Mouse (Mus musculus): ENCODE measurements around the gene Ndufs1.
A peak's percentile ranks its signal among the peaks of the same experiment; 100 is the strongest.

The Ndufs1 gene

DNA sequence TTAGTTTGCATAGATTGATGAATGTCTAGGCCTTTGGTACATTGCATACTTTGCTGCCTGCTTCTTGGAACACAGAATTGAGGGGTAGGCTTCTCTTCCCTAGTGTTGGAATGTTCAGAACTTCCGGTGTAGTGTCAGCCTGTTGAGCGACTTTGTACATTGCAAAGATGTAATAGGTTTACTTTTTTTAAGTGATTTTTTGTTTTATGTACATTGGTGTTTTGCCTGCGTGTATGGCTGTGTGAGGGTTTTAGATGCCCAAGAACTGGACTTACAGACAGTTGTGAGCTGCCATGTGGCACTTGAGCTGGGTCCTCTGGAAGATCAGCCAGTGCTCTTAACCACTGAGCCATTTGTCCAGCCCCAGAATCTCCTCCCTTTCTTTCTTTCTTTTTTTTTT is 61.1 kb downstream of the Ndufs1 start:
- no peak for DNase-seq (ENCODE audit: low spot score)

DNA sequence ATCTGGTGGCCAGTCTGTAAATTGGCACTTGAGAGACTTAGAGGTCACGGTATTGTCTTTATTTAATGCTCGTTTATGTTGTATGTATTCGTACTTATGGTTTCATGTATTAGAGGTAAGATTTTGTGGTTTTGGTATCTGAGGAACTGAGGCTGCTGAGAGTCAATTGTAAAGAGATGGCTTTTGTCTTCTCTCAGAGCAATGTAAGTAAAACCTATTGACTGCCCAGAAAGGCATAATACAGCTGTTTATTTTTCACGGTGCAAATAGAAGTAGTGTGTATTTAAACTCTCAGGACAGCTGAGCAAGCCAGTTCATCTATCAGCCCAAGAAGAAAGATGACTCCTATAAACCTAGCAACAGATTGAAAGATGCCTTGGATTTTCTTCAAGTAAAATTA is 61.5 kb downstream of the Ndufs1 start:
- DNase-seq (ENCODE audit: low spot score): no peak

DNA sequence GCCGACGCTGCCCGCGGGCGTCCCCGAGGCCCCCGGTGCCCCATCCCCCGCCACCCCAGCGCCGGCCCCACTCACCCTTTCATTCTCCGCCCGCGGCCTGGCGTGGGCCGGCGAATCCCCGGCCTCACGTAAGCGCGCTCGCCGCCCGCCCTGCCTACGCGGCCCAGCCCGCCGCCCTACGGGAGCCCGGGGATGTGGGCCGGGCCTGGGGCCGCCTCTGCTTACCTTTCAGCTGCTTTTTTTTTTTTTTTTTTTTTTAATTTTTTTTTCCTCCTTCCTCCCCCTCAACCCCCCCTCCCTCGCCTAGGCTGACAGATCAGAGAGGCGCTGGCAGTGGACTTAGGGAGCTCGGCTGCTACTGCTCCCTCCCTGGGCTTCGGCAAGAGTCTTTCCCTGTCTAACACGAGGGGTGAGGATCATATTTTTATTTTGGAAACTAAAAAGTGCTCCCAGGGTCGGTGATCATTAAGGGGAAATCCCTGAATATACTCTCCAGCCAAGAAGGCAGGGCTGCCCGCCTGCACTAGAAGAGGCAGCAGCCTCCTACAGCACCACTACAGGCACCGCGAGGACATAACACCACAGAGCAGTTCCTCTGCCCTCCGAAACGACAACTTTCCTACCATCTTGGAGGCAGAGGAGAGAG is 62.4 kb downstream of the Ndufs1 start, which contains the start of gene Ino80d:
TSS of gene Ino80d (minus strand) at position 532 of the 646 bp plus-strand sequence.
- peak; percentile 87 for DNase-seq (ENCODE audit: low spot score)

DNA sequence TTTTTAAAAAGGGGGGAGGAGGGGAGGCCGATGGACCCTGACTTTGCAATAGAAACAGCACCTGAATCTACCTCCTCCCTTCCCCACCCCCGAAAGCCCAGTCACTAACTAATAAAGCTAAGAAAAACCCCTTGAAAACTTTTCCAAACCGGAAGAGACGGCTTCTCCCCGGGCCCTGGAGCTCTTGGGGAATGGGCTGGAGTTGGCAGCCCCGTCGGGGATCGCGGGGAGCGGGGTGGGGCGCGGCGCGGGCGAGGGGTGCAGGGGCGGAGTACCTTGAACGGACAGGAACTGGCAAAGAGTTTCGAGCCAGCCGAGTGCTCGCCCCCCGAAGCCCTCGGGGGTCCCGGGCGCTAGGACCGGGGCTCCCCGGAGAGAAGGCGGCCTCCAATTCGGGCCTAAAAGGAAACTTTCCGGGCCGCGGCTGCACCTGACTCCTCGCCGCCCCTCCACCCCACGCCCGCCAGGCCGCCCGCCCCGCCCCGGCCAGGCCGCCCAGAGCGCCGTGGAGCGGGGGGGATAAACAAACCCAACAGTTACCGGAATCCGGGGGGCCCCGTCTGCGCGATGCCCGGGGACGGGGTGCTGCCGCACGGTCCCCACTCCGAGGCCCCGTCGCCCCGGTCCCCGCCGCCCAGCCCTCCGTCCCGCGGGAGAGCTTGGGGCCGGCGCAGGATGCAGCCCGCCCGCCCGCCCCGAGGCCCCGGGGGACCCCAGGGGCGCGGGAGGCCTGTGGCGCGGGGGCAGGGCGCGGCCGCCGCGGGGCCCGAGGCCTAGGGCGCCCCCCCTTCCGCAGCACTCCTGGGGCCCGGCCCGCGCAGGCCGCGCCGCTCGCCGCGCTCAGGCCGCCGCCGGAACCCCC is 63.1 kb downstream of the Ndufs1 start:
- peak; percentile 36 for DNase-seq (ENCODE audit: low spot score)

DNA sequence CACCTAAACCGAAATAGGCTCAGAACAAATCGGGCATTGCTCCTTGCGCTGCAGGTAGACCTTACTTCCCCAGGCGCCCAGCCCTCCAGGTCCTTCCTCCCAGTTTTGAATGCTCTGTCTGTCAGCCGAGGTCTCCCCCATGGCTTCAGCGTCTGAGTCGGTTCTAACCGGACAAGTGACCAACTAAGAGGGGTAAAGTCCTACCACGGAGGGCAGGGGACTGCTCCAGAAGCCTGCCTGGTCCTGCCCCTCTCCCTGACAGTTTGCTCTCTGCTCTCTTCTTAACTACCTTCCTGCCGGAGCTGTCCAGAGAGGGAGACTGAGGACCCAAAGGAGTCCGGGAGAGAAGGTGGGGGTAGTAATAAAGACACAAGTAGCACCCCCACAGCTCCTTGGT is 63.8 kb downstream of the Ndufs1 start:
- no peak for DNase-seq (ENCODE audit: low spot score)

DNA sequence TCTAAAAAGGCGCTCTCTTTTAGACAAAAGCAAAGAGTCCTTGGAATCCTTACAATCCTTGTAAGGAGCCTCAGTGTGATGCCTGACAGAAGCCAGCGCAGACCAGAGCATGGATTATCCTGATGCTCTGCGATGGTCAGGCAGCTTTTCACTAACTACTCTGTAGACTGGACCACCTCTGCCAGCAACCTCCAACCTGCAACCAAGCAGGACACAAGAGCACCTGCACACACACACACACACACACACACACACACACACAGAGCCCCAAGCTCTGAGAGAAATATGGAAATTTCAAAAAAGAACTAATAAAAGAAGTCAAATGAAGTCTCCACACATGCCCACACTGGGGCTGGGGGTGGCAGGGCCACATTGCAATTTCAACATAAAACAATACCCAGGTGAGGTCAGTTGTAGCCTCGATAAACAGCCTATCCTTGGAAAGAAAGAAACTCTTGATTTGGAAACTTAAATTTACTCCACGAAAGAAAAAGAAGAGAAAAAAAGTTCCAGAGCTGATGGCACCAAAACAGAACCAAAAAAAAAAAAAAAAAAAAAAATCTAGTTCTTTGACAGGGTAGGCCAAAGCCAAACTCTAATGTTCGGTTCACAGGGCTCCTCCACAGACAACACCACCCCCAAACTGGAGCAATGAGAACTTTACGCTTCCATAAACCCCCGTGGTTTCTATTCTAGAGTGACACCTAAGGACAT is 64.3 kb downstream of the Ndufs1 start:
- DNase-seq (ENCODE audit: low spot score): no peak

DNA sequence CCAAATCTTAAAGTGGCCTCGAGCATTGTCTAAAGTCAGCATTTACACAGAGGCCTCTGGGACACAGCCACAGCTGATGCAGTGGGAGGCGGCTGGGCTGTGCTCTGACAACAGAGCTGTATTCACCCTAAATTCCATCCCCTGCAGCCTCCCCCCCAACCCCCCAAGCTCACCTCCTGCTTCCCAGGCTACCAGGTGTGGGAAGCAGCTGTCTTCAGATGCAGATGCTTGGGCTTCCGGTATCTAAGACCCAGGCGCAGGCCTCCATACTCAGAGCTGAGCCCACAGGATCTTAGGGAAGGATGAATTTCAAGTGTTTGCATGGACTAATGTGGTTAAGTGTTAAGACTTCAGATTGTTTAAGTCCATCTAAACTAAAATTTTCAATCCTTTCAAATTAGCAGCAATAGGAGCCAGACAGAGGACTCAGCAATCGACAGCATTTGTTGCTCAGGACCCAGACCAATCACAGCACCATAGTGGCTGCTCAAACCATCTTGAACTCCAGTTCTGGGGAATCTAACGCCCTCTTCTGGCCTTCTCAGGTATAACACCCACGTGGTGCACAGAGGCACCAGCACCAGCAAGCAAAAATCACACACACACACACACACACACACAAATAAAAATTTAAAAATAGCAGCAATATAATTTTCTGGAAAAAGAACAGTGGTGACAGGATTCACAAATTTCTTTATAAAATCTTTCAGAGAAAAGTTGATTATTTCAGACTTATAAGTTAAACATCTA is 65.9 kb downstream of the Ndufs1 start:
- no peak for DNase-seq (ENCODE audit: low spot score)

DNA sequence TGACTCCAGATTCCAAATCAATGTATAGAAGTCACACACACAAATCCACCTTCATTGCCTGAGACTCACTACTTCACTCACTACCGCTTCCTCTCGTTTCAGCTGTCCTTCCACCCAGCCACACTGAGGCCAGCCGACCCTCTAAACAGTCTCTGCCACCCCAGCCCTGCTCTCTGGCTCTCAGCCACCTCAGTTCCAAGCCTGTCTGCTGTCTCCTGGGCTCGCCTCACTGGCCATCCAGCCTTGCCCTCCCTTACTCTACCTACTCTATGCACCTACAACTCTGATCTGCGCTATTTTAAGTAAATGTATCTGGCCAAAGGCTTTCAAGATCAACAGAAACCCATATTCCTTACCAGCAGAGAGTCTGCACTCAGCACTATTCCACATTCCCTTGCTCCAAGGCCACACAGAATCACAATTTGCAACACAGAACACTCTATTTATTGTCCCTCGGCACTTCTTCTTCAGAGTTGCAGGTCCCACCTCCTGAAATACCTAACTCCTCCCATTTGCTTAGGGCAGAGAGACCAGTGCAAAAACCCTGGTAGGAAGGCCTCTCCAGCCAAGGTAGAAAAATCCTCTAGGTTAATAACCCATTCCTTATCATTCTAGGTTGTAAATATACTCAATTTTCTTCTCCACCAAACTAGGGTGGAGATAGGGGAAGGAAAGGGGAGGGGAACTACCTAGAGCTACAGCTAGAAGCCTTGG is 68.9 kb downstream of the Ndufs1 start:
- DNase-seq (ENCODE audit: low spot score): no peak

DNA sequence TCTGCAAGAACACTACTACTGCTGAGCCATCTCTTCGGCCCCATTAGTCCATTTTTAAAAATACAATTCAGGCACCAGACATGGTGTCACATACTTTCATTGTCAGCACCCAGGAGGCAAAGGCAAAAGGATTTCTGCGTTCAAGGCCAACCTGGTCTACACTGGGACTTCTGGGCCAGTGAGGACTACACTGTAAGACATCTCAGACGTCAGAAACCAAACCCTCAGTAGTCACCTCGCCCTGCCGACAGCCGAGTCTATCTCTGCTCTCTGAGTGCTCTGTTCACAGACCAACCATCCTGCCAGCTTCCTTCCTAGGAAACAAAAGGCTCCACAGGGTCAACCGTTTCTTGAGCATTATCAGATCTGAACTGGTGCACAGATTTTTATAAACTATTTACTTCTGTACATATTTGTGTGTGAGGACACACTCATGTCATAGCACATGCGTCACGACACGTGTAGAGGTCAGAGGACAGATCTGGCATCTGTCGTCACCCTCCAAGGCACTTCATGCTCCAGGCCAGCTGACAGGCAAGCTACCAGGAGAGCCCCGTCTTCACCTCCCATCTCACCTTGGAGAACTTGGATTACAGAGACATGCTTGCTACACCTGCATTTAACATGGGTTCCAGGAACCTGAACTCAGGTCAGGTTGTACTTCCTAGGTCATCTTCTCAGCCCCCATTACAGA is 73.7 kb downstream of the Ndufs1 start:
- DNase-seq (ENCODE audit: low spot score): no peak

DNA sequence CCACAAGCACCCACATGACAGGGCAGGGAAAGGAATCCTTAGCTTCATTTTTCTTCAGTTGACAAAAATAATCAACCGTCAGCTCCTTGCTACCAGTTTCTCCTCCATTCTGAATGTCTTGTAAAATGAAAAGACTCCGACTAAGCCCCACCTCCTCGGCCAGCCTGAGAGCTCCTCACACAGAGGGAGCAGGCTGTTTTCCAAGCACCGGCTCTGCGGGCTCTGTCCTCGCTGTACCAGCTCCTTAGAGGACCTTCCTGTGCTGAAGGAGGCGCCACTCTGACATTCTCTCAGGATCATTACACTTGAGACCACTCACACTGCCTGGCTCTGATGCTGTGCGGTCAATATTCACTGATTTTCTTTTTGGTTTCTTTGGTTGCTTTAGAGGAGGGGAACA is 76.4 kb downstream of the Ndufs1 start:
- DNase-seq (ENCODE audit: low spot score): no peak

DNA sequence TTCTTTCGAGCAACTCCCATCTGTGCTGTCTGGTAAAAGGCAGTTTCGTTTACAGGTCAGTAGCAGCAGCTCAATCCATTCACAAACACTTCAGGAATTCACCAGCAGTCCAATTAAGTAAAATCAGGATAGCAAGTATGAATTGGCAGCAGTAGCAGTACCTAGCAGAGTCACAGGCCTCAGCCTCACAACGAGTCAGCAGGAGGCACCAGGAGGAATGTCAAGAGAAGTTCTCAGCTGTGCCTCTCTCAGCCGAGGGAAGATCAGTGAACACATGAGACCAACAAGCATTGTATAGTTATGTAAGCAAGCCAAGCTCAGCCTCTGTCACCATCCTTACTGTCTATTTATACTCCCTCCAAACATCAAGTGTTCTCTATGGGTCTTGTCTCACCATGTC is 77.8 kb downstream of the Ndufs1 start:
- no peak for DNase-seq (ENCODE audit: low spot score)

DNA sequence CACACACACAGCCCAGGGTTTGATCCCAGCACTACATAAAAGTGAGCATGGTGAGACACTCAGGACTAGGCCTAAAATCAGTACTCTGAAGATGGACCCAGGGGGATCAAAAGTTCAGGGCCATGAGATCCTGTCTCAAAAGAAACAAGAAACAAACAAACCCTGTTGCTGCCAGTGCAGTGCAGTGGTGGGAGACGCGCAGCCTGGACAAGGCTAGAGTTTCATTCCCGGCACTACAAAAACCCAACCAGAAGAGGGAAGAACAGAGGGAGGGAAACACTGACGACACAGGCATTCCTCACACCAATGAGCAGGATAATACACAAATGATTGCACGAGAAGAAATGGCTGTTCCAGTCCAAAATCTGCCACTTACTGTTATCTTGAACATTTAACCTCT is 80.6 kb downstream of the Ndufs1 start:
- DNase-seq (ENCODE audit: low spot score): no peak

Data from lung, postnatal 25 days (tissue).